Mouse (Mus musculus): ENCODE results near the gene Pola2.

DNA sequence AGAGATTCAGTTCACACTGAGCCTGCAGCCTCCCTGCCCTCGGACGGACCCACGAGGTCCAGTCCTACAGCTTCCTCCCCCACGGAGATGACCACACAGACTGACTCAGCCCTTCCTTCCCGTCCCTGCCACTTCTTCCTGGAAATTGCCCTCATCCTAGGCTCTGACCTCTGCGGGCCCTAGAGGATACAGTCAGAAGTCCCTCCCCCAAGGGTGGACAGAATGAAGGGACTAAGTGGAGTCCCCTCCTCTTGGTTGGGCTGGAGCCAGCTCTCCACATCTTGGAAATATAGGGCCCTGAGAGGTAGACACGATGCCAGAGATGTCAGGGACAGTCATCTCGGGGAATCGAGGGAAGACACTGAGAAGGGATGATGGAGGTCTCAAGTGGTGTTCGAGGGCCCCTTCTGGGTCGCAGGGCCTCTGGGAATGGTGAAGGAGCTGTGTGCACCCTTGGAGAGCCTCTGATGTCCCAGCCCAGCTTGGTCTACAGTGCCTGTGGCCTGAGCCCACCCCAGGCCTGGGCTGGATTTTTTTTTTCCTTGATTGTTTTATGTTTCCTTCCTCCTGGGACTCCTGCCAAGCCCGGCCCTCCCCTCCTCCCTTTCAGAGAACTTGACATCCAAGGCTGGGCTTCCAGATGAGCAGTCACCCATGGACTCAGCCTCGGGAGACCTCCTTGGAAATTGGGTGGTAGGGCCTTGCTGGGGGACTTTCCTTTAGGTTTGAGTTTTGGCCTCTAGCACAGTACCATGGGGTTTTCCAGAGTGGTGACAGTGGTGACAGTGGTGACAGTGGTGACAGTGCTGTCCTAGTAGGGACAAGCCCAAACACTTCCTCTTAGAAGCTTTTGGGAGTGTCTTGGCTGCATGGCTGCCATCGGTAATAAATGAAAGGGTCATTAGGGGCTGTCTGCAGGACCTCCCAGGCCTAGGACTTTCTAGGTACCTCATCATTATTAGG, 34.1 kb downstream of the Pola2 start:
- TF ChIP-seq CTCF (IDR thresholded peaks at IDR 0.05; ENCODE audit: borderline replicate concordance, control insufficient read depth, extremely low read depth, insufficient read depth, low read length, poor library complexity) (no peak), POLR2A (IDR thresholded peaks at IDR 0.05; ENCODE audit: control insufficient read depth, extremely low read depth, insufficient read depth, low read length, poor library complexity) (no peak)

All from thymus, adult 2 months (tissue).